In genomic region chr13:42015484-42016045, GRCm38 (mm10) we compare ENCODE assay signal across 21 mouse cellular contexts.
"Had no signal": no experiment of that assay in that cellular context is flagged by ENCODE, and none has a peak within 500 bp of the region (broad histone marks: within the 10 kb centered on the region; RNA-seq: fewer than 3 reads in every experiment).

No protein-coding gene starts in this region.

- H3K27ac ChIP-seq: kidney, embryonic 15.5 days; left cerebral cortex, adult 2 months; liver, embryonic 13.5 days; midbrain, embryonic 10.5 days; midbrain, embryonic 13.5 days; neural tube, embryonic 12.5 days; neural tube, embryonic 15.5 days; stomach, embryonic 15.5 days had no signal

- H3K27me3 ChIP-seq: kidney, embryonic 15.5 days; liver, embryonic 13.5 days; megakaryocyte, embryonic 14.5 days; midbrain, embryonic 13.5 days; neural tube, embryonic 12.5 days; neural tube, embryonic 15.5 days; stomach, embryonic 15.5 days had no signal

- ATAC-seq: midbrain, embryonic 13.5 days had no signal

- H3K4me2 ChIP-seq: kidney, embryonic 15.5 days; liver, embryonic 13.5 days; midbrain, embryonic 13.5 days; neural tube, embryonic 12.5 days; neural tube, embryonic 15.5 days; stomach, embryonic 15.5 days had no signal

- H3K4me3 ChIP-seq: kidney, embryonic 15.5 days; left cerebral cortex, adult 2 months; liver, embryonic 13.5 days; megakaryocyte, embryonic 14.5 days; midbrain, embryonic 10.5 days; midbrain, embryonic 13.5 days; neural tube, embryonic 12.5 days; neural tube, embryonic 15.5 days; stomach, embryonic 15.5 days had no signal

- H3K9me3 ChIP-seq: kidney, embryonic 15.5 days; liver, embryonic 13.5 days; midbrain, embryonic 10.5 days; midbrain, embryonic 13.5 days; neural tube, embryonic 12.5 days; neural tube, embryonic 15.5 days; stomach, embryonic 15.5 days had no signal

- H3K4me1 ChIP-seq: kidney, embryonic 15.5 days; liver, embryonic 13.5 days; megakaryocyte, embryonic 14.5 days; midbrain, embryonic 10.5 days; midbrain, embryonic 13.5 days; neural tube, embryonic 12.5 days; neural tube, embryonic 15.5 days; stomach, embryonic 15.5 days had no signal

- H3K36me3 ChIP-seq: kidney, embryonic 15.5 days; liver, embryonic 13.5 days; midbrain, embryonic 10.5 days; midbrain, embryonic 13.5 days; neural tube, embryonic 12.5 days; neural tube, embryonic 15.5 days; stomach, embryonic 15.5 days had no signal

- DNase-seq: kidney, adult 2 months; kidney, postnatal 10 days; kidney, postnatal 36 days; layer of hippocampus, postnatal 36 days; liver, embryonic 13.5 days; lung, adult 2 months; lung, postnatal 14 days; lung, postnatal 4 days; right cerebral cortex, adult 18-20 months; right cerebral cortex, postnatal 14 days; right cerebral cortex, postnatal 4 days; spleen, adult 18-20 months; thymus, postnatal 36 days had no signal

- H3K9ac ChIP-seq: kidney, embryonic 15.5 days; liver, embryonic 13.5 days; midbrain, embryonic 13.5 days; neural tube, embryonic 12.5 days; neural tube, embryonic 15.5 days; stomach, embryonic 15.5 days had no signal
